Mouse (Mus musculus): Measurements from ENCODE around the gene Aox3. TPM values are rescaled to one million over a fixed set of nuclear protein-coding genes. Genes with fewer than 3 reads are reported as not detected.

Gene Aox3
- polyA plus RNA-seq, 1 experiment: not detected

DNA sequence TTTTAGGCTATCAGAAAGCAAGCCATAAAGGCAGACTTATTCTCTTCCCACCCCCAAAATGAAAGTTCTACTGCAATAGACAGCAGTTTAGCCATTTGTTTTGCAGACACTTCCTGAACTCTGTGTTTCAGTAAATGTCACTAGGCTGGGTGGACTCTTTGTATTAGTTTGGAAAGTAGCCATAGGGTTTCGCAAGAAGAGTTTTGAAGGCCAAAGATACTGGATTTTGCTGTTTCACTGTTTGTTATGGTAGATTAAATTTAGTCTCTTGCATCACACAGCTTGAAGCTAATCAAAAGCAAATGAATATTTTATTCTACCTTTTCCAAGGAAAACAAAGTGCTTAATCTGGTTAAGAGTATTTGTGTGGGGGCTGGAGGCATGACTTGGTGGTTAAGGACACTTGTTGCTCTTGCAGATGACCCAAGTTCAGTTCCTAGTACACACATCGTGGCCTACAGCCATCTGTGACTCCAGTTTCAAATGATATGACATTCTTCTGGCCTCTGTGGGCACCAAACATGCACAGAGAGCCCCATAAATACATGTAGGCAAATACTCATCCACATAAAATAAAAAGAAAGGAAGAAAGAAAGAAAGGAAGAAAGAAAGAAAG lies 11.3 kb upstream of the Aox3 start:
- Histone ChIP-seq H3K27ac (ENCODE audit: insufficient read depth, low read depth, low read length) (peak overlapping the region; percentile 38), H3K4me1 (ENCODE audit: control insufficient read depth, insufficient read depth, low read length) (peaks cover 9% of the 10 kb centered on the region), H3K4me3 (ENCODE audit: insufficient read depth, low read length) (no peak overlapping the region)
- TF ChIP-seq CTCF (IDR thresholded peaks at IDR 0.05; ENCODE audit: low read depth, low read length) (no peak), POLR2A (IDR thresholded peaks at IDR 0.05; ENCODE audit: borderline replicate concordance, low read depth, low read length) (no peak)

DNA sequence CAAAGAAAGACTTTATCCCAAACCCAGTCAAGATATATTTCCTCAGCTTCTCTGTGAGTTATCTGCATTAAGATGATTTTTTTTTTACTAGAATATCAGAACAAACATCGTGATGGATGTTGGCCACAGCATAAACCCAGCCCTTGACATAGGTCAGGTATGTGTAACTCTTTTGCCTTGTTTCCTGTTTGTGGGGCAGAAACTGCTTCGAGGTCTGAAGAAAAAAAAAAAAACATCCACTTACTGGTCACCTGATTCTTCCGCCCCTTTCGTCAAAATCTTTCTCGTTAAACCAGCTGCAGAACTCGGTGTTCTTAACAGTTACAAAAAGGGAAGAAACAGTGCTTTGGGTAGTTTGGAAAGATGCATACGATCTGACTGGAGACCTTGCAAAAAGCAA lies 10.4 kb upstream of the Aox3 start:
- Histone ChIP-seq H3K27ac (ENCODE audit: insufficient read depth, low read depth, low read length) (no peak overlapping the region), H3K4me1 (ENCODE audit: control insufficient read depth, insufficient read depth, low read length) (peaks cover 9% of the 10 kb centered on the region), H3K4me3 (ENCODE audit: insufficient read depth, low read length) (no peak overlapping the region)
- no peak for TF ChIP-seq CTCF (IDR thresholded peaks at IDR 0.05; ENCODE audit: low read depth, low read length)
- TF ChIP-seq POLR2A (IDR thresholded peaks at IDR 0.05; ENCODE audit: borderline replicate concordance, low read depth, low read length): no peak

GRCm38 (mm10) chr1:58105685-58106084 lies 7.2 kb upstream of the Aox3 start:
- H3K27ac ChIP-seq (ENCODE audit: insufficient read depth, low read depth, low read length): no peak overlapping the region
- no peak overlapping the region for H3K4me3 ChIP-seq (ENCODE audit: insufficient read depth, low read length)
- no peak for TF ChIP-seq CTCF (IDR thresholded peaks at IDR 0.05; ENCODE audit: low read depth, low read length)
- no peak for TF ChIP-seq POLR2A (IDR thresholded peaks at IDR 0.05; ENCODE audit: borderline replicate concordance, low read depth, low read length)
- H3K4me1 ChIP-seq (ENCODE audit: control insufficient read depth, insufficient read depth, low read length): peaks cover 8% of the 10 kb centered on the region

GRCm38 (mm10) chr1:58107066-58107465 lies 5.9 kb upstream of the Aox3 start:
- no peak overlapping the region for H3K27ac ChIP-seq (ENCODE audit: insufficient read depth, low read depth, low read length)
- TF ChIP-seq CTCF (IDR thresholded peaks at IDR 0.05; ENCODE audit: low read depth, low read length) (no peak), POLR2A (IDR thresholded peaks at IDR 0.05; ENCODE audit: borderline replicate concordance, low read depth, low read length) (no peak)
- no peak overlapping the region for H3K4me3 ChIP-seq (ENCODE audit: insufficient read depth, low read length)
- no peaks in the 10 kb centered on the region for H3K4me1 ChIP-seq (ENCODE audit: control insufficient read depth, insufficient read depth, low read length)

- TF ChIP-seq CTCF (IDR thresholded peaks at IDR 0.05; ENCODE audit: low read depth, low read length) (no peak), POLR2A (IDR thresholded peaks at IDR 0.05; ENCODE audit: borderline replicate concordance, low read depth, low read length) (no peak)
- Histone ChIP-seq H3K4me1 (ENCODE audit: control insufficient read depth, insufficient read depth, low read length) (peaks cover 7% of the 10 kb centered on the region), H3K4me3 (ENCODE audit: insufficient read depth, low read length) (no peak overlapping the region), H3K27ac (ENCODE audit: insufficient read depth, low read depth, low read length) (no peak overlapping the region)
These were observed 2.7 kb upstream of the Aox3 start for GRCm38 (mm10) chr1:58110241-58110640.

- TF ChIP-seq POLR2A (IDR thresholded peaks at IDR 0.05; ENCODE audit: borderline replicate concordance, low read depth, low read length) (no peak), CTCF (IDR thresholded peaks at IDR 0.05; ENCODE audit: low read depth, low read length) (no peak)
- H3K27ac ChIP-seq (ENCODE audit: insufficient read depth, low read depth, low read length): no peak overlapping the region
- H3K4me1 ChIP-seq (ENCODE audit: control insufficient read depth, insufficient read depth, low read length): peaks cover 7% of the 10 kb centered on the region
- no peak overlapping the region for H3K4me3 ChIP-seq (ENCODE audit: insufficient read depth, low read length)
These were observed 1.6 kb upstream of the Aox3 start for GRCm38 (mm10) chr1:58111315-58111714.

- TF ChIP-seq POLR2A (IDR thresholded peaks at IDR 0.05; ENCODE audit: borderline replicate concordance, low read depth, low read length) (no peak), CTCF (IDR thresholded peaks at IDR 0.05; ENCODE audit: low read depth, low read length) (no peak)
- Histone ChIP-seq H3K27ac (ENCODE audit: insufficient read depth, low read depth, low read length) (no peak overlapping the region), H3K4me1 (ENCODE audit: control insufficient read depth, insufficient read depth, low read length) (peaks cover 7% of the 10 kb centered on the region), H3K4me3 (ENCODE audit: insufficient read depth, low read length) (no peak overlapping the region)
These were observed 511 bp downstream of the Aox3 start for GRCm38 (mm10) chr1:58113441-58113840.

DNA sequence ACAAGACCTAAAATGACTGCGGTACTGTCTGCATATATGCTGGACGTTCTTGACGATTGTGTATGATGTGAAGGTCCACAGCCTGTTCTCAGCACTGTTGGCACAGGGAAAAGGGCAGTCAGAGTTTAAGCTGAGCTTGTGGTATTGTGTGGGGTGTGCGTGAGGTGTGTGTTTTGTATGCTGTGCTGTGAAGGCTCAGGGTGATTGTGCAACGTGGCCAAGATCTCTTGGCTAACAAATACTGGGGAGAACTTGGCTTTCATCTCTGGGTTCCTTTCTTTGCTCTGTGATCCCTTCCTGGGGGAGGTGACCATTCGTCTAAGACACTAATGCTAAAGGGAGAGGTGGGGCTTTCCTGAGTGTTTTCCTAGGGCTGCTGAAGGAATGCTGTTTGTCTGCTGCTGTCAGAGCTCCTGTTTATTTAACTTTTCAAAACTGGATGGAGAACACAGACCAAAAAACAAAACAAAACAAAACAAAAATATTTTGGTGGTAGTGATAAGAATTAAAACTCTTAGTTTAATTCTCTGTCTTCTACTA lies 1.2 kb downstream of the Aox3 start:
- Histone ChIP-seq H3K4me1 (ENCODE audit: control insufficient read depth, insufficient read depth, low read length) (peaks cover 7% of the 10 kb centered on the region), H3K4me3 (ENCODE audit: insufficient read depth, low read length) (no peak overlapping the region), H3K27ac (ENCODE audit: insufficient read depth, low read depth, low read length) (no peak overlapping the region)
- TF ChIP-seq POLR2A (IDR thresholded peaks at IDR 0.05; ENCODE audit: borderline replicate concordance, low read depth, low read length) (no peak), CTCF (IDR thresholded peaks at IDR 0.05; ENCODE audit: low read depth, low read length) (no peak)

GRCm38 (mm10) chr1:58114666-58115375 lies 1.9 kb downstream of the Aox3 start:
- TF ChIP-seq POLR2A (IDR thresholded peaks at IDR 0.05; ENCODE audit: borderline replicate concordance, low read depth, low read length) (no peak), CTCF (IDR thresholded peaks at IDR 0.05; ENCODE audit: low read depth, low read length) (no peak)
- no peak overlapping the region for H3K4me3 ChIP-seq (ENCODE audit: insufficient read depth, low read length)
- H3K27ac ChIP-seq (ENCODE audit: insufficient read depth, low read depth, low read length): no peak overlapping the region
- H3K4me1 ChIP-seq (ENCODE audit: control insufficient read depth, insufficient read depth, low read length): peaks cover 7% of the 10 kb centered on the region

DNA sequence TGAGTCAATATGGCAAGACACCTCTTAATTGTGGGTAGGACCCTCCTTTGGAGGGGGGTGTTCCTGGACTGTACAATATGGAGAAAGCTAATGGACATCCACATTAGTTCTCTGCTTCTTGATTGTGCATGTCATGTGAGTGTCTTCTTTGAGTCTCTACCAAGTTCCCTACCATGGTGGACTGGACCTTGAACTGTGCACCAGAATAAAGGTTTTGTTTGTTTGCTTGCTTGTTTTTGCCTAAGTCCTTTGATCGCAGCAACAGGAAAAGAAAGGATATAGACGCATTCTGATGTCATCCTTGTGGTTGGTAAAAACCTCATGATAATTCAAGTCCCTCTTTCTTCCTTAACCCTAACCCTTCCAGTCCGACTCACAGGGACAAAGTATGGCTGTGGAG lies 5.3 kb downstream of the Aox3 start:
- TF ChIP-seq POLR2A (IDR thresholded peaks at IDR 0.05; ENCODE audit: borderline replicate concordance, low read depth, low read length) (no peak), CTCF (IDR thresholded peaks at IDR 0.05; ENCODE audit: low read depth, low read length) (no peak)
- Histone ChIP-seq H3K4me3 (ENCODE audit: insufficient read depth, low read length) (no peak overlapping the region), H3K27ac (ENCODE audit: insufficient read depth, low read depth, low read length) (no peak overlapping the region), H3K4me1 (ENCODE audit: control insufficient read depth, insufficient read depth, low read length) (peaks cover 7% of the 10 kb centered on the region)

All from bone marrow macrophage, adult 2 months (primary cell).